Mouse (Mus musculus) spleen, adult 2 months (tissue): ENCODE measurements around the gene Tmprss11a.

Experiments used
- CTCF ChIP-seq: fragments of 200-500 bp; IDR thresholded peaks from 2 replicates; pipeline ENCODE4 v1.5.1; 2011; ENCODE audit warnings: mild to moderate bottlenecking, inconsistent platforms; ENCODE audit not compliant: insufficient read depth, insufficient read length, insufficient replicate concordance; ENCODE audit errors: extremely low read depth
- POLR2A ChIP-seq: fragments of 200-500 bp; IDR thresholded peaks from 2 replicates; pipeline ENCODE4 v1.6.1; 2011; ENCODE audit warnings: low read depth, low read length, inconsistent platforms

DNA sequence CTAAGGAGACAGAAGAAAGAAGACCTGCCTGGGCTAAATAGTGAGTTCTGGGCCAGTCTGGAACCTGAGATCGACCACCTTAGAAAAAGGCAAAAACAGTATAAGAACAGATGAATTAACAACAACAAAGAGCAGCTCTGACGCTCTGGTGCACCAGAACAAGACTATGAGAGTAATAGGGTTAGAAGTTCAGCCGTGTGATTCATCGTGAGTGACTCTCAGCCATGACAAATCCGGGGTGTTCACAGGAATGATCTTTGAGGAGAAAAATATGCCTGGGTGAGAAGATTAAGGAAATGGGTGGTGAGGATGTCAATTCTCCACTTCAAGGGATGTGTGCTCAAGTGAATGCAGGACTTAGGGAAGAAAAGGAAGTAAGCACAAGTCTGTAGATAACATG is 42.7 kb upstream of the Tmprss11a start:
- TF ChIP-seq CTCF, result no peak
- TF ChIP-seq POLR2A, result no peak
